Mouse (Mus musculus): ENCODE results near the gene Isy1.
"Not testable (repeated sequence)": the region's sequence is repeated elsewhere in the genome, so short reads cannot be mapped to it uniquely, and the experiment has no call there.

Gene Isy1

DNA sequence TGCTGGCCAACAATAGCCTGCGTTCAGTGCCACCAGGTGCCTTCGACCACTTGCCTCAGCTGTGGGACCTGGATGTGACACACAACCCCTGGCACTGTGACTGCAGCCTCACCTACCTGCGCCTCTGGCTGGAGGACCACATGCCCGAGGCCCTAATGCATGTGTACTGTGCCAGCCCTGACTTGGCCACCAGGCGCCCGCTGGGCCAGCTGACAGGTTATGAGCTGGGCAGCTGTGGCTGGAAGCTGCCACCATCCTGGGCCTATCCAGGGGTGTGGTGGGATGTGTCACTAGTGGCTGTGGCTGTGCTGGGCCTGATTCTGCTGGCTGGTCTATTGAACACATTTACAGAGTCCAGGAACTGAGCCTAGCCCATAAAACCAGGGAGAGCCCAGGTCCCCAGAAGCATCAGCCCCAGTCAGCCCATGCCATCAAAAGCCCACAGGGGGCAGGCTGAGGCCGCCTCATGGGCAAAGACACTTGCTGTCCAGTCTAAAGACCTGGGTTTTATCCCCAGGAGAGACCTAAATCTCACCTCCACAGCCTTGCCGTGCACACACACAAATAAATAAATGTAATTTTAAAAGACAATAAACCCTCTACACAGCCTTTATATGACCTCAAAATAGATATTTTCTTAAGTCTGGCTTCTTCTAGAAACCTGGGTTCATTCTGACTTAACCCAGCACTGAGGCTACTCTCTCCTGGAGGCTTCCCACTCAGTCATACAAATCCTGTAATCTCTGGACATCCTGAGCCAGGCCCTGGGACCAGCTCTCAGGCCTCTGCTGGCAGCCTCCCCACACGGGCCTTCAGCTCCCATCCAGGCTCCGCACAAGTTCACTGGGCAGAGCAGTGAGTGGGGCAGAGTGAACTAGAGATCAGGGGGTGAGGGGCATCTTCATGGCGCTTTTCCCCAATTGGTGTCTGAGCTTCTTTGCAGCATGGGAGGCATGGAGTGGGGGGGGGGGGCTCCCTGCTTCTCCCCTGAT is 59.1 kb downstream of the Isy1 start:
- CTCF ChIA-PET: interaction anchor here (0.6 kb wide), 1 partner anchor 237 kb away, joined by 3 read pairs; no protein-coding TSS in a partner anchor

- CTCF ChIA-PET: no interaction called here
Observed at GRCm38 (mm10) chr6:87778294-87779173, 60.1 kb downstream of the Isy1 start.

- CTCF ChIA-PET: no interaction called here
Observed at GRCm38 (mm10) chr6:87777842-87778241, 60.8 kb downstream of the Isy1 start, which contains the start of gene Gp9. Gp9 (plus strand) TSS chr6:87778072.

DNA sequence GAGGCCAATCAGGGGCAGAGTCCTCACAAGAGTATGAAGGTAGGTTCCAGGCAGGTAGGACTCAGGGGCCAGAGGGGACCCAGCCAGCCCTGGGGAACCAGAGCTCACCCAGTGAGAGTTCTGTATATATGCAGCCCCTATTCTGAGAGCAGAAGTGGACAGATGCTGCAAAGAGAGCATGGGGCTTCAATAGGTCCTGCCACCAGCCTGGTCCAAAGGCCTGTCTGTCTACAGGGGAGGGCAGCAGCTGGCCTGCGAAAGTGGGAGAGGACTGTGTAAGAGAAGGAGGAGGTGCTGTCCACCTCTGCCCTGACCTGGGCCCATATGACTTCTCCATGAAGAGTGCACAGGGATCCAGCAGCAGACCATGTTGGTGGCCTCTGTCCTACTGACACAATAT is 61.9 kb downstream of the Isy1 start:
- CTCF ChIA-PET: no interaction called here

DNA sequence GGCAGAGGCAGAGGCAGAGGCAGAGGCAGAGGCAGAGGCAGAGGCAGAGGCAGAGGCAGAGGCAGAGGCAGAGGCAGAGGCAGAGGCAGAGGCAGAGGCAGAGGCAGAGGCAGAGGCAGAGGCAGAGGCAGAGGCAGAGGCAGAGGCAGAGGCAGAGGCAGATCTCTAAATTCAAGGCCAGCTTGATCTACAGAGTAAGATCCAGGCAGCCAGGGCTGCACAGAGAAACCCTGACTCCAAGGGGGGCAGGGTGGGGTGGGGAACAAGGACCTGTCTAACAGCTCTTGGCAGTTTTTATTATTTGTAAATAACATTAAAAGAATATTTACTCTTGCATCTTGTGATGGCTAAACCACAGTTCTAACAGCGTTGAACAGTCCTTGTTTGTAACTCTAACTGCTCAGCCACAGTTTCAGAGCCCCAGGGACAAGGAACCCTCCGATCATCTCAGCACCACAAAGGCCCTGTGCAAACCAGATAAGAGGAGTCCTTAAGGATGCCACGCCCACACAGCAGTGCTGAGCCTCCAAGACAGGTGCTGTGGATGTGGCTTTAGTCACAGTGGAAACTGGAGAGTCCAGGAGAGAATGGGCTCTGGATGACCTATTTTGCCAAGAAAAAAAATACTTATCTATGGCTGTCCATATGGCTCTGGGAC is 62.9 kb downstream of the Isy1 start:
- CTCF ChIA-PET: no interaction called here

DNA sequence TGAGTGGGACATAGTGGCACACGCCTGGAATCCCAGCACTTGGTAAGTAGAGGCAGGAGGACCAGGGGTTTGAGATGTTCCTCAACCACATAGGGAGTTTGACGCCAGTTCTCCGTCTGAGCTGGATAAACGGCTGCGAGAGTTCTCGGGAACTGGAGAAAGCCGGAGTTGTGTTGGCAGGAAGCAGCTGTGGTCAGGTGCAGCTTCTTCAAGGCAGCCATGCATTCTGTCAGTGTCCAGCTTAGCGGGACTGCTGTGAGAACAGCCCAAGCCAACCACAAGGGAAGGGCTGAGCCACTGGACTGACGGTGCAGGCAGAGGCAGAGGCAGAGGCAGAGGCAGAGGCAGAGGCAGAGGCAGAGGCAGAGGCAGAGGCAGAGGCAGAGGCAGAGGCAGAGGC is 63.7 kb downstream of the Isy1 start:
- CTCF ChIA-PET: interaction anchor here (0.5 kb wide), 1 partner anchor 222 kb away, joined by 4 read pairs; no protein-coding TSS in a partner anchor

GRCm38 (mm10) chr6:87774466-87774865 is 64.1 kb downstream of the Isy1 start:
- CTCF ChIA-PET: no interaction called here

GRCm38 (mm10) chr6:87770626-87771025 is 68.0 kb downstream of the Isy1 start:
- CTCF ChIA-PET: interaction anchor here (0.9 kb wide), 1 partner anchor 212 kb away, joined by 15 read pairs; no protein-coding TSS in a partner anchor

- CTCF ChIA-PET: not testable (repeated sequence)
Observed at GRCm38 (mm10) chr6:87764296-87764695, 74.3 kb downstream of the Isy1 start.

Measured in spleen, embryonic (tissue).